Mouse (Mus musculus) hindbrain, postnatal 0 days (tissue): ENCODE results near the gene Lin52. TPM values are rescaled to one million over a fixed set of nuclear protein-coding genes. Genes with fewer than 3 reads are reported as not detected.

Experiments used
- ATAC-seq: fragments of 200-750 bp; cut with Nextera tagmentation; 2 replicates; pipeline ENCODE4 v1.8.0; 2017; ENCODE audit warnings: mild to moderate bottlenecking, moderate TSS enrichment, moderate library complexity
- DNase-seq: peaks from one replicate; pipeline ENCODE4 v3.0.0-alpha.2; 2015; ENCODE audit warnings: low spot score
- H3K27ac ChIP-seq: fragments of 300-500 bp; sonication (generic); 2 replicates; pipeline ENCODE4 v1.5.1; 2014; ENCODE audit warnings: mild to moderate bottlenecking
- H3K27me3 ChIP-seq: fragments of 300-500 bp; sonication (generic); 2 replicates; pipeline ENCODE4 v1.6.1; 2014; ENCODE audit warnings: low read length, mixed read lengths; ENCODE audit not compliant: insufficient read depth
- H3K36me3 ChIP-seq: fragments of 300-500 bp; sonication (generic); 2 replicates; pipeline ENCODE4 v1.6.1; 2014; ENCODE audit warnings: low read length, mixed read lengths; ENCODE audit not compliant: insufficient read depth
- H3K4me1 ChIP-seq: fragments of 300-500 bp; sonication (generic); 2 replicates; pipeline ENCODE4 v1.6.1; 2014; ENCODE audit warnings: antibody characterized with exemption, low read length, mixed read lengths; ENCODE audit not compliant: insufficient read depth
- H3K4me2 ChIP-seq: fragments of 300-500 bp; sonication (generic); 2 replicates; pipeline ENCODE4 v1.6.1; 2014; ENCODE audit warnings: low read depth, mild to moderate bottlenecking, low read length, moderate library complexity, mixed read lengths
- H3K4me3 ChIP-seq: fragments of 300-500 bp; sonication (generic); 2 replicates; pipeline ENCODE4 v1.5.1; 2014; ENCODE audit warnings: low read length
- H3K9ac ChIP-seq: fragments of 300-500 bp; sonication (generic); replicated peaks from 2 replicates; pipeline ENCODE4 v1.6.1; 2014; ENCODE audit warnings: mild to moderate bottlenecking, low read length, moderate library complexity, mixed read lengths
- H3K9me3 ChIP-seq: fragments of 300-500 bp; sonication (generic); 2 replicates; pipeline ENCODE4 v1.6.1; 2016; ENCODE audit warnings: low read length, mixed read lengths
- CTCF ChIP-seq: IDR thresholded peaks from 2 replicates; pipeline ENCODE4 v1.5.1; 2016; ENCODE audit warnings: antibody characterized with exemption, control low read depth, low read depth
- WGBS: fragments of 180-500 bp; shearing (Covaris S2); extraction: QIAGEN DNeasy Blood & Tissue Kit; methylation state at CpG from one replicate; pipeline ENCODE4 v1.1.7; 2014; 5-methylcytosine and 5-hydroxymethylcytosine counted together
- polyA plus RNA-seq: library from polyadenylated mRNA; unstranded; fragments of >200 nt; fragmentation: Nextera tagmentation; extraction: Ambion mirVana; gene quantifications from 2 replicates; pipeline ENCODE4 v1.2.1, GENCODE M21; 2015
- total RNA-seq: library from RNA; depleted of rRNA; stranded (reverse); fragments of >200 nt; gene quantifications from 2 replicates; pipeline ENCODE4 v1.2.3, GENCODE M21; 2014

Lin52 gene
- total and polyA plus RNA-seq, 2 experiments from 2014 or later, result 20.4 to 23.1 TPM

GRCm38 (mm10) chr12:84448181-84448580, 3.0 kb upstream of the Lin52 start:
- ATAC-seq (no peak), DNase-seq (no peak)
- Histone ChIP-seq H3K9me3 (no peaks in the 10 kb centered on the region), H3K4me1 (peaks cover 5% of the 10 kb centered on the region; the same call in 1 of the 2 replicates), H3K27me3 (no peaks in the 10 kb centered on the region), H3K9ac (no peak overlapping the region), H3K4me2 (no peak overlapping the region), H3K36me3 (no peaks in the 10 kb centered on the region), H3K27ac (no peak overlapping the region), H3K4me3 (no peak overlapping the region)
- whole genome bisulfite sequencing, result 84% methylated on average over 6 of the region's 6 CpGs
- no peak for TF ChIP-seq CTCF

- peaks cover 5% of the 10 kb centered on the region; the same call in 1 of the 2 replicates for H3K4me1 ChIP-seq
- no peaks in the 10 kb centered on the region for H3K9me3 ChIP-seq
- ATAC-seq (no peak), DNase-seq (no peak)
- no peak for TF ChIP-seq CTCF
- peak overlapping the region; percentile 62; the same call in 1 of the 2 replicates for H3K9ac ChIP-seq
- H3K27ac ChIP-seq, result peak overlapping the region; percentile 86
- 52% methylated on average over 10 of the region's 10 CpGs for WGBS
- no peaks in the 10 kb centered on the region for H3K27me3 ChIP-seq
- peak overlapping the region; percentile 67 for H3K4me2 ChIP-seq
- H3K4me3 ChIP-seq, result peak overlapping the region; percentile 73
- no peaks in the 10 kb centered on the region for H3K36me3 ChIP-seq
Measured at GRCm38 (mm10) chr12:84449887-84450286, 1.3 kb upstream of the Lin52 start.

- DNase-seq, result peak; percentile 27
Measured at GRCm38 (mm10) chr12:84450351-84450717, 888 bp upstream of the Lin52 start.

GRCm38 (mm10) chr12:84451801-84452200, 579 bp downstream of the Lin52 start:
- no peak for TF ChIP-seq CTCF
- Histone ChIP-seq H3K9me3 (no peaks in the 10 kb centered on the region), H3K4me3 (peak overlapping the region; percentile 73), H3K4me2 (peak overlapping the region; percentile 98), H3K4me1 (peaks cover 5% of the 10 kb centered on the region; the same call in 1 of the 2 replicates), H3K9ac (peak overlapping the region; percentile 65), H3K27me3 (no peaks in the 10 kb centered on the region), H3K36me3 (no peaks in the 10 kb centered on the region), H3K27ac (peak overlapping the region; percentile 86)
- peak; percentile 9 for DNase-seq
- ATAC-seq, result no peak
- under 1% methylated on average over 11 of the region's 11 CpGs for whole genome bisulfite sequencing

More at GRCm38 (mm10) chr12:84450351-84450717, 888 bp upstream of the Lin52 start:
- peak overlapping the region; percentile 67 for H3K4me2 ChIP-seq
- peak overlapping the region; percentile 62 for H3K9ac ChIP-seq
- peaks cover 5% of the 10 kb centered on the region; the same call in 1 of the 2 replicates for H3K4me1 ChIP-seq
- no peaks in the 10 kb centered on the region for H3K9me3 ChIP-seq
- 0% methylated on average over 6 of the region's 6 CpGs for WGBS
- no peak for ATAC-seq
- H3K4me3 ChIP-seq, result peak overlapping the region; percentile 73
- H3K27me3 ChIP-seq, result no peaks in the 10 kb centered on the region
- no peak for TF ChIP-seq CTCF
- H3K36me3 ChIP-seq, result no peaks in the 10 kb centered on the region
- H3K27ac ChIP-seq, result peak overlapping the region; percentile 86

GRCm38 (mm10) chr12:84456911-84457310, 5.7 kb downstream of the Lin52 start:
- H3K36me3 ChIP-seq, result peaks cover 8% of the 10 kb centered on the region; the same call in 1 of the 2 replicates
- no peak overlapping the region for H3K27ac ChIP-seq
- H3K9me3 ChIP-seq, result no peaks in the 10 kb centered on the region
- H3K9ac ChIP-seq, result no peak overlapping the region
- no peaks in the 10 kb centered on the region for H3K4me1 ChIP-seq
- H3K27me3 ChIP-seq, result no peaks in the 10 kb centered on the region
- no peak for ATAC-seq
- no peak for TF ChIP-seq CTCF
- 97% methylated on average over 3 of the region's 3 CpGs for WGBS
- DNase-seq, result no peak
- H3K4me2 ChIP-seq, result no peak overlapping the region
- no peak overlapping the region for H3K4me3 ChIP-seq

GRCm38 (mm10) chr12:84459845-84460244, 8.6 kb downstream of the Lin52 start:
- WGBS, result 64% methylated on average over 1 of the region's 1 CpGs
- H3K9me3 ChIP-seq, result no peaks in the 10 kb centered on the region
- H3K4me3 ChIP-seq, result no peak overlapping the region
- DNase-seq (no peak), ATAC-seq (no peak)
- no peaks in the 10 kb centered on the region for H3K27me3 ChIP-seq
- H3K4me2 ChIP-seq, result no peak overlapping the region
- H3K27ac ChIP-seq, result no peak overlapping the region
- no peak overlapping the region for H3K9ac ChIP-seq
- peak; percentile 32 for TF ChIP-seq CTCF
- no peaks in the 10 kb centered on the region for H3K4me1 ChIP-seq
- H3K36me3 ChIP-seq, result peaks cover 29% of the 10 kb centered on the region; the same call in 1 of the 2 replicates

GRCm38 (mm10) chr12:84461416-84461815, 10.2 kb downstream of the Lin52 start:
- 91% methylated on average over 5 of the region's 5 CpGs for WGBS
- TF ChIP-seq CTCF, result no peak
- Histone ChIP-seq H3K4me3 (no peak overlapping the region), H3K27ac (no peak overlapping the region), H3K9ac (no peak overlapping the region), H3K4me2 (no peak overlapping the region), H3K9me3 (no peaks in the 10 kb centered on the region), H3K36me3 (peaks cover 31% of the 10 kb centered on the region; the same call in 1 of the 2 replicates), H3K27me3 (no peaks in the 10 kb centered on the region), H3K4me1 (no peaks in the 10 kb centered on the region)
- ATAC-seq (no peak), DNase-seq (no peak)
